Mouse (Mus musculus) ES-Bruce4 (cell line): ENCODE measurements around the gene Kcnd2. TPM values are rescaled to one million over a fixed set of nuclear protein-coding genes. Genes with fewer than 3 reads are reported as not detected.

ENCODE experiments used
- H3K27ac ChIP-seq: 2 replicates; pipeline ENCODE4 v1.5.1; 2012; ENCODE audit warnings: low read length, inconsistent platforms; ENCODE audit not compliant: insufficient read depth
- H3K27me3 ChIP-seq: 2 replicates; pipeline ENCODE4 v1.6.1; 2012; ENCODE audit warnings: mild to moderate bottlenecking, low read length, inconsistent platforms; ENCODE audit not compliant: control insufficient read depth, poor library complexity, insufficient read depth, severe bottlenecking
- H3K36me3 ChIP-seq: 2 replicates; pipeline ENCODE4 v1.6.1; 2012; ENCODE audit warnings: inconsistent platforms, mild to moderate bottlenecking, low read length, moderate library complexity; ENCODE audit not compliant: control insufficient read depth, poor library complexity, insufficient read depth, severe bottlenecking
- H3K4me1 ChIP-seq: one replicate; pipeline ENCODE4 v1.8.1; 2011; ENCODE audit warnings: low read length; ENCODE audit not compliant: control insufficient read depth, insufficient read depth
- H3K4me3 ChIP-seq: 2 replicates; pipeline ENCODE4 v1.5.1; 2011; ENCODE audit warnings: low read depth, mild to moderate bottlenecking, low read length
- H3K9ac ChIP-seq: 2 replicates; pipeline ENCODE4 v1.6.1; 2012; ENCODE audit warnings: low read depth, mild to moderate bottlenecking, inconsistent platforms; ENCODE audit not compliant: poor library complexity, severe bottlenecking
- H3K9me3 ChIP-seq: replicated peaks from 2 replicates; pipeline ENCODE4 v1.6.1; 2012; ENCODE audit warnings: mild to moderate bottlenecking, low read length, inconsistent platforms; ENCODE audit not compliant: control insufficient read depth, poor library complexity, insufficient read depth, severe bottlenecking
- CTCF ChIP-seq: IDR thresholded peaks from one replicate; pipeline ENCODE4 v1.8.1; 2011; ENCODE audit warnings: low read depth, low read length
- EP300 ChIP-seq: IDR thresholded peaks from 2 replicates; pipeline ENCODE4 v1.6.1; 2011; ENCODE audit warnings: low read depth, low read length; ENCODE audit not compliant: insufficient read depth
- POLR2A ChIP-seq: IDR thresholded peaks from one replicate; pipeline ENCODE4 v1.8.1; 2011; ENCODE audit warnings: low read length; ENCODE audit not compliant: insufficient read depth
- polyA plus RNA-seq: library from polyadenylated mRNA; stranded (reverse); fragments of >200 nt; gene quantifications from 2 replicates; pipeline ENCODE4 v1.2.4, GENCODE M21; 2011; ENCODE audit warnings: low read depth; ENCODE audit not compliant: missing spikeins, insufficient read depth, insufficient read length

The Kcnd2 gene
- polyA plus RNA-seq, 1 experiment, result not detected

DNA sequence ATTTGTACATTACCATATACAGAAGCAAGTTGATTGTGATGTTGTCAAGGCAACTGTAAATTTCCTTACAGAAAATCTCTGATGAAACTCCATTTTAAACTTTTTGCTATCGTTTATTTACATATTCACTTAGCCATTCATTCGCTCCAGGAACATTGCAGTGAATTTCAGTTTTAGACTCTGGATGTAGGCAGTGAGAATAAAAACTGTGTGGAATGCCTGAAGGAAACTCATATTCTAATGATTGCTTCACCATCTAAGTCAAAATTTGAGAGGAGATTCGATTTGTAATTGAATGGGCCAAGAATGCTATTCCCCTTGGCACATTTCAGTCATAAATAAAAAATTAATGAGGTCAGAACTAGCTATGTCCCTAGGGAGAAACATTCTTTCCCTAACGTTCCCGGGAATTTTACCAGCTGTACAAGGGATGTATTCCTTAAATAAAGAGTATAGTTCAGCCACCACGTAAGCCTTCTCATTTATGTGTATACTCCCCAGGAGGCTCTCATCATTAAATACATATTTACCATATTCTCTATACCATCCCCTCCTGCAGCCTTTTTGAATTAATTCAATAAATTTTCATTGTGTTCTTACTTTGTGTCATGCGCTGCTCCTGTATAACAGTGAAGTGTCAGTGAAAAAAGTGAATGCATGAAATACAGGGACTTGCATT, 394.2 kb downstream of the Kcnd2 start:
- H3K4me1 ChIP-seq, result no peaks in the 10 kb centered on the region
- no peaks in the 10 kb centered on the region for H3K9me3 ChIP-seq
- TF ChIP-seq POLR2A (no peak), CTCF (no peak), EP300 (no peak)
- H3K9ac ChIP-seq, result no peak overlapping the region
- no peak overlapping the region for H3K4me3 ChIP-seq
- H3K27me3 ChIP-seq, result no peaks in the 10 kb centered on the region
- H3K27ac ChIP-seq, result no peak overlapping the region
- no peaks in the 10 kb centered on the region for H3K36me3 ChIP-seq

DNA sequence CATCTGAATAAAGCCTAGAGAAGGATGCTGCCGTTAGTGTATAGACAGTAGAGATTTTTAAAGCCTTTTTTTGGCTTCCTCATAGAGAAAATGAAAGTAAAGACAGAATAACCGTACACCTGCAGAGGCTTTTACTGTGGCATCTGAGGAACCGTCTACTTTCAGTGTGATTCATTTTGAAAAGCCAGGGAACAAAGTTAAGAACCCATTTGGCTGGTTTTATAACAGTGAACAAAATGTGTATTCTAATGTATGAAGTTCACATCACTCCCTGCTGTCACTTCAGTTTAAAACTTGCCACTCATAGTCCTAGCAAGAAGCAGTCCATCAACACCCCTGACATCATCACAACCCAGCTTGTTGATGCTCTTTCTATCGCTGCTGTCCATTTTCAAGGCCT, 414.7 kb downstream of the Kcnd2 start:
- H3K27ac ChIP-seq, result no peak overlapping the region
- no peak for TF ChIP-seq EP300
- no peak for TF ChIP-seq POLR2A
- no peak for TF ChIP-seq CTCF
- H3K4me1 ChIP-seq, result no peaks in the 10 kb centered on the region
- no peaks in the 10 kb centered on the region for H3K36me3 ChIP-seq
- no peaks in the 10 kb centered on the region for H3K27me3 ChIP-seq
- no peaks in the 10 kb centered on the region for H3K9me3 ChIP-seq
- H3K9ac ChIP-seq, result no peak overlapping the region
- no peak overlapping the region for H3K4me3 ChIP-seq

DNA sequence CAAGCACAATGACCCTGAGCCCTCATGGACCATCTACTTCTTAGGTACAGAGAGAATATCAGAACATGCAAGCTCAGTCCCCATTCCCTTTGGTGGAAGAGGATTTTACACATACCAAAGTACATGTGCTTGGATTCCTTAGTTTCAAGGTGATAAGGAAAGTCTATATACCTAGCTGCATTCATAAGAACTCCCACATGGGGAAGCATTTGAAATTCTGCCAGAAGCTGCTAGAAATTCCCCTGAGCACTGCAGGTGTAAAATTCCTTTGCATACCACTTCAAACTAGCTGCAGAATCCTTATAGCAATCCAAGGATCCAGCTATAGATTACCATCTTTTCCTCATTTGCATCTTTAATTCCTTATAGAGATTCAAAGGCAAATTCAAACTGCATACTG, 440.4 kb downstream of the Kcnd2 start:
- no peak overlapping the region for H3K9ac ChIP-seq
- H3K9me3 ChIP-seq, result no peaks in the 10 kb centered on the region
- no peak for TF ChIP-seq EP300
- H3K27me3 ChIP-seq, result no peaks in the 10 kb centered on the region
- no peaks in the 10 kb centered on the region for H3K4me1 ChIP-seq
- no peak overlapping the region for H3K27ac ChIP-seq
- no peak overlapping the region for H3K4me3 ChIP-seq
- H3K36me3 ChIP-seq, result no peaks in the 10 kb centered on the region

- Histone ChIP-seq H3K9me3 (no peaks in the 10 kb centered on the region), H3K27ac (no peak overlapping the region), H3K27me3 (no peaks in the 10 kb centered on the region), H3K4me1 (no peaks in the 10 kb centered on the region), H3K4me3 (no peak overlapping the region), H3K36me3 (no peaks in the 10 kb centered on the region), H3K9ac (no peak overlapping the region)
- TF ChIP-seq POLR2A (no peak), CTCF (no peak)
These were observed 448.8 kb downstream of the Kcnd2 start for GRCm38 (mm10) chr6:21664135-21664534.

DNA sequence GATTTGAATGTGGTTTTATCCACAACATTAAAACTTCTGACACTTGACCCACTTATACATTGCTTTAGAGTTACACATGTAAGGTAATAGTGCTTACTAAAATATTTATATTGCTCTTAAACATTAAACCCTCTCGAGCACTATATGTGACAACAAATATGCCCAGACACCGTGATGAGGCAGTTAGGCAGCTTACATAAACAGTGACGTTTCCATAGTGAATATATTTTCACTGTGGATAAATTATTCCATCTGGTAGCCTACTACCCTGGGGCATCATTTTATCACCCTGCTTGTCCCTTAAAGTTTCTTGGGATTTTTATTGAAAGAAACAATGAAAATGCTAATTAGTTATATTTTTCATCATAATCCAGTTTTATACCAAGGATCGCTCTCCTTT, 449.3 kb downstream of the Kcnd2 start:
- H3K27ac ChIP-seq, result no peak overlapping the region
- no peaks in the 10 kb centered on the region for H3K27me3 ChIP-seq
- TF ChIP-seq EP300 (no peak), CTCF (no peak), POLR2A (no peak)
- H3K9ac ChIP-seq, result no peak overlapping the region
- H3K9me3 ChIP-seq, result no peaks in the 10 kb centered on the region
- H3K4me3 ChIP-seq, result no peak overlapping the region
- no peaks in the 10 kb centered on the region for H3K36me3 ChIP-seq
- H3K4me1 ChIP-seq, result no peaks in the 10 kb centered on the region

DNA sequence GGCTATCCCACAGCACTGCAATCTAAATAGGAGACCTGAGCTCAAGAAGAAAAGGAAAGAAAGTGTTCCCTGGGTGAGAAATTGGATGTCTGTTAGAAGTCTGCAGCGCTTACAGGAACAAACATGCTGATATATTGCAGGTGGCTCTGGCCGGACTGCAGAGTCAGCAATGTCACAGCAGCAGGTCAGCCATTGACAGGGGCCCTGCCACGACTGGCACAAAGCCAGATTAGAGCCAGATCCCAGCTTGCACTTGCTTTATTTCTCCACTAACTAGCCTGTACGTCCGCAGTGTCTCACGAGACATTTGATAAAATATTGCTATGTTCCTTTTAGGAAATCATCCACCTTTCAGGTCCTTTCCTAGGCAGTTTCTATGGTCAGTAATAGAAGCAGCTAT, 468.9 kb downstream of the Kcnd2 start:
- Histone ChIP-seq H3K4me1 (no peaks in the 10 kb centered on the region), H3K36me3 (no peaks in the 10 kb centered on the region), H3K4me3 (no peak overlapping the region), H3K27ac (no peak overlapping the region), H3K9ac (no peak overlapping the region), H3K9me3 (no peaks in the 10 kb centered on the region), H3K27me3 (no peaks in the 10 kb centered on the region)
- TF ChIP-seq EP300, result no peak
